Mouse (Mus musculus) kidney, postnatal 4 days (tissue): Measurements from ENCODE around the gene Zfp715.
"Not testable (repeated sequence)": the region's sequence is repeated elsewhere in the genome, so short reads cannot be mapped to it uniquely, and the experiment has no call there.

Source experiments
- DNase-seq, 2 experiments: peaks; one replicate each; pipeline ENCODE4 v3.0.0; 2021; ENCODE audit warnings: mixed read lengths in 2 of 2

Gene Zfp715

GRCm38 (mm10) chr7:43282859-43283595, 30.1 kb downstream of the Zfp715 start:
- peak; percentile 85 to 87 for DNase-seq

- DNase-seq = no peak
Measured at GRCm38 (mm10) chr7:43282459-43282858, 30.6 kb downstream of the Zfp715 start.

DNA sequence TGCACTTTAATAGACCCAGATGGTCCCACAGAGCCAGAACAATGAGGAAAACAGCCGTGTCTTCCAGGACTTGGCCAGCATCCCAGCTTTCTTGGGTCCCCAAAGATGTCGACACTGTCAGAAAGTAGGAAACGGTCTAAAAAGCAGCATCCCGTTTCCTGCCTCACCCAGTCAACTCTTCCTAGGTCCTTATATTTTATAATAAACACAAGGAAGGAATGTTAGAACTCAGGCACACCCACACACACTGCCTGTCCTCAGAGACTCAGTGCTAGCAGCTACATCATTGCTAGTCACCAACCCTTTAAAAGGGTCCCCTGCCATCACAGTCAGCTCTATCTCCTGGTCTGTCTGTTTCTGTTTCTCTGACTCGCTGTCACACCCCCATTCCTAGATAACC, 35.7 kb downstream of the Zfp715 start:
- peak; percentile 6 to 8 for DNase-seq

- DNase-seq = not testable (repeated sequence)
Measured at GRCm38 (mm10) chr7:43276178-43276577, 36.9 kb downstream of the Zfp715 start.

DNA sequence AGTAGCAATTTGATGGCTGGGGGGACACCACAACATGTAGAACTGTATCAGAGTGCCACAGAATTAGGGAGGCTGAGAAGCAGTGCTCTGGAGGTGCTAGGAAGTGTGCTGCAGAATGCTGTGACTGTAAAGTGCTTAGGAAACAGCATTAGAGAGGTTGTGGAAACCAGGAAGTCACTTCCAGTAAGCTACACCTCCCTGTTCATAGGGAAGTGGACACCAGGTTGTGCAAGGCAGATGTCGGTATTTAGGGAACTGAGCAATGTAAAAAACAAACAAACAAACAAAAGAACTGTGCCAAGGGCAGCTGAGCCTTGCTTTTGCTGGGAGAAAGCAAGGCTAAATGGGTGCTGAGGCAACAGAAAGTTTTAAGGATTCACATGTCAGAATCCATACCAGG, 39.6 kb downstream of the Zfp715 start:
- no peak for DNase-seq

- DNase-seq = not testable (repeated sequence)
Measured at GRCm38 (mm10) chr7:43267359-43267758, 45.7 kb downstream of the Zfp715 start.

DNA sequence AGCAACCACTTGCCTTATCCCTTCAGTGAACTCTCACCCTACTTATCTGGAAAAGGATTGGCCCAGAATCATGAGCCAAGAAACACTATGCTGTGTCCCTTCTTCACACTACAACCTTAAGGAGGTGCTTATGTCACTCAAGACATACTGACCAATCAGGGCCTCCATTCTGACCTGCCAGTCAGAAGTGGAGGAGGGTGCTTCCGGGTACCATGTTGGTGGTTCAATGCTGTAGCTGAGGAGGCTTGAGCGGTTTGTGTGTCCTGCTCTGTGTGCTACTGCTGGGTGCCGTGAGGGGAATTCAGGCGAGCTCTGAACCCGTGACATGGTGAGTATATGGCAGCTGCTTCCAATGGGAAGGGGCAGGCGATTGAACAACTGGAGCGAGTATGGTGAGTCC, 59.6 kb downstream of the Zfp715 start:
- no peak for DNase-seq

- not testable (repeated sequence) for DNase-seq
Measured at GRCm38 (mm10) chr7:43250718-43251117, 62.4 kb downstream of the Zfp715 start.
